Mouse (Mus musculus) skeletal muscle tissue, adult 2 months (tissue): Measurements from ENCODE around the gene Plekhh2.

Experiments used
- DNase-seq: peaks from one replicate; pipeline ENCODE4 v3.0.0-alpha.2; 2012; ENCODE audit warnings: low read depth, low spot score

The Plekhh2 gene

GRCm38 (mm10) chr17:84641893-84642292 is 130.2 kb downstream of the Plekhh2 start:
- DNase-seq, result no peak

- DNase-seq, result no peak
Measured at GRCm38 (mm10) chr17:84642324-84642723, 130.6 kb downstream of the Plekhh2 start.

- no peak for DNase-seq
Measured at GRCm38 (mm10) chr17:84644292-84645050, 132.8 kb downstream of the Plekhh2 start.

GRCm38 (mm10) chr17:84645119-84645518 is 133.4 kb downstream of the Plekhh2 start:
- DNase-seq, result no peak

- no peak for DNase-seq
Measured at GRCm38 (mm10) chr17:84645894-84646293, 134.2 kb downstream of the Plekhh2 start.

GRCm38 (mm10) chr17:84646477-84646876 is 134.8 kb downstream of the Plekhh2 start:
- no peak for DNase-seq

GRCm38 (mm10) chr17:84647630-84648029 is 135.9 kb downstream of the Plekhh2 start:
- no peak for DNase-seq

- no peak for DNase-seq
Measured at GRCm38 (mm10) chr17:84650302-84651017, 138.8 kb downstream of the Plekhh2 start.

GRCm38 (mm10) chr17:84653544-84653943 is 141.8 kb downstream of the Plekhh2 start:
- DNase-seq, result no peak

- DNase-seq, result no peak
Measured at GRCm38 (mm10) chr17:84656205-84656604, 144.5 kb downstream of the Plekhh2 start.

- DNase-seq, result no peak
Measured at GRCm38 (mm10) chr17:84656653-84657421, 145.1 kb downstream of the Plekhh2 start.

- DNase-seq, result no peak
Measured at GRCm38 (mm10) chr17:84657422-84657732, 145.7 kb downstream of the Plekhh2 start.

GRCm38 (mm10) chr17:84657782-84658181 is 146.1 kb downstream of the Plekhh2 start:
- no peak for DNase-seq

GRCm38 (mm10) chr17:84658195-84658594 is 146.5 kb downstream of the Plekhh2 start:
- DNase-seq, result no peak

GRCm38 (mm10) chr17:84658951-84659350 is 147.3 kb downstream of the Plekhh2 start:
- no peak for DNase-seq

GRCm38 (mm10) chr17:84665053-84665452 is 153.4 kb downstream of the Plekhh2 start:
- no peak for DNase-seq

- no peak for DNase-seq
Measured at GRCm38 (mm10) chr17:84665691-84666090, 154.0 kb downstream of the Plekhh2 start.

GRCm38 (mm10) chr17:84667848-84668247 is 156.2 kb downstream of the Plekhh2 start:
- DNase-seq, result no peak
